Mouse (Mus musculus) kidney, adult 2 months (tissue): ENCODE data around the gene Palm. TPM values are rescaled to one million over a fixed set of nuclear protein-coding genes. Genes with fewer than 3 reads are reported as not detected.

Source experiments
- DNase-seq: peaks from one replicate; pipeline ENCODE4 v3.0.0; 2021
- H3K27ac ChIP-seq: fragments of 200-500 bp; 2 replicates; pipeline ENCODE4 v1.5.1; 2012; ENCODE audit warnings: low read depth, low read length, control low read depth, inconsistent platforms; ENCODE audit not compliant: insufficient read depth
- H3K27me3 ChIP-seq: fragments of 200-500 bp; replicated peaks from 2 replicates; pipeline ENCODE4 v1.6.1; 2012; ENCODE audit warnings: mild to moderate bottlenecking, moderate library complexity, low read length, inconsistent platforms; ENCODE audit not compliant: control insufficient read depth, insufficient read depth
- H3K36me3 ChIP-seq: fragments of 200-500 bp; 2 replicates; pipeline ENCODE4 v1.6.1; 2012; ENCODE audit warnings: mild to moderate bottlenecking, moderate library complexity, low read length, inconsistent platforms; ENCODE audit not compliant: control insufficient read depth, insufficient read depth
- H3K4me1 ChIP-seq: fragments of 200-500 bp; 2 replicates; pipeline ENCODE4 v1.6.1; 2011; ENCODE audit warnings: low read length; ENCODE audit not compliant: control insufficient read depth, insufficient read depth
- H3K4me3 ChIP-seq: fragments of 200-500 bp; 2 replicates; pipeline ENCODE4 v1.5.1; 2011; ENCODE audit warnings: mild to moderate bottlenecking, low read depth, low read length, control low read depth; ENCODE audit not compliant: insufficient read depth
- CTCF ChIP-seq: fragments of 200-500 bp; conservative IDR thresholded peaks from 2 replicates; pipeline ENCODE4 v1.5.1; 2011; ENCODE audit warnings: low read depth, mild to moderate bottlenecking, control low read depth, low read length, moderate library complexity, mixed read lengths; ENCODE audit not compliant: insufficient read depth, insufficient read length
- POLR2A ChIP-seq: fragments of 200-500 bp; IDR thresholded peaks from one replicate; pipeline ENCODE4 v1.6.1; 2011; ENCODE audit warnings: low read depth, low read length, control low read depth
- WGBS: fragments of 180-500 bp; shearing (Covaris S2); methylation state at CpG from one replicate; pipeline ENCODE4 v1.1.7; 2018; 5-methylcytosine and 5-hydroxymethylcytosine counted together
- polyA plus RNA-seq: library from polyadenylated mRNA; depleted of rRNA; stranded (reverse); fragments of >200 nt; gene quantifications from 2 replicates; pipeline ENCODE4 v1.2.3, GENCODE M21; 2012

Gene Palm
- polyA plus RNA-seq, 1 experiment, result 110 TPM

DNA sequence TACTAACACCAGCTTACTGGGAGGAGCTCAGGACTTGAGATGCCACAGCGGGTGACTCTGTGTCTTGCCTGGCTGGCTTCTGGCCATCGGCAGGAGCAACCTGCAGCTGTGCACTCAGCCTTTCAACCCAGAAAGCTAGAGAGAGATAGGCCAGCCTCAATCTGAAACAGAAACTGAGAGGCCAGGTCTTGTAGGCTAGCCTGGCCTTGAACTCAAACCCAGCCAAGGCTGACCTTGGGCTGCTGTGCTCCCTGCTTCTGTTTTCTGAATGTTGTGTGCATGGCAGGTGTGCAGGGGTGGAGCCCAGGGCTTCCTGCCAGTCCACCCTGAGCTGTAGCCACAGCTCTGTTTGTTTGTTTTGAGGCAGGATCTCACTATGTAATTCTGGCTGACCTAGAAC is 20.2 kb upstream of the Palm start:
- Histone ChIP-seq H3K27me3 (no peaks in the 10 kb centered on the region), H3K4me1 (peaks cover 5% of the 10 kb centered on the region; the same call in 1 of the 2 replicates), H3K36me3 (no peaks in the 10 kb centered on the region), H3K4me3 (no peak overlapping the region), H3K27ac (no peak overlapping the region)
- DNase-seq, result no peak
- 59% methylated on average over 2 of the region's 2 CpGs for WGBS
- TF ChIP-seq CTCF (no peak), POLR2A (no peak)

DNA sequence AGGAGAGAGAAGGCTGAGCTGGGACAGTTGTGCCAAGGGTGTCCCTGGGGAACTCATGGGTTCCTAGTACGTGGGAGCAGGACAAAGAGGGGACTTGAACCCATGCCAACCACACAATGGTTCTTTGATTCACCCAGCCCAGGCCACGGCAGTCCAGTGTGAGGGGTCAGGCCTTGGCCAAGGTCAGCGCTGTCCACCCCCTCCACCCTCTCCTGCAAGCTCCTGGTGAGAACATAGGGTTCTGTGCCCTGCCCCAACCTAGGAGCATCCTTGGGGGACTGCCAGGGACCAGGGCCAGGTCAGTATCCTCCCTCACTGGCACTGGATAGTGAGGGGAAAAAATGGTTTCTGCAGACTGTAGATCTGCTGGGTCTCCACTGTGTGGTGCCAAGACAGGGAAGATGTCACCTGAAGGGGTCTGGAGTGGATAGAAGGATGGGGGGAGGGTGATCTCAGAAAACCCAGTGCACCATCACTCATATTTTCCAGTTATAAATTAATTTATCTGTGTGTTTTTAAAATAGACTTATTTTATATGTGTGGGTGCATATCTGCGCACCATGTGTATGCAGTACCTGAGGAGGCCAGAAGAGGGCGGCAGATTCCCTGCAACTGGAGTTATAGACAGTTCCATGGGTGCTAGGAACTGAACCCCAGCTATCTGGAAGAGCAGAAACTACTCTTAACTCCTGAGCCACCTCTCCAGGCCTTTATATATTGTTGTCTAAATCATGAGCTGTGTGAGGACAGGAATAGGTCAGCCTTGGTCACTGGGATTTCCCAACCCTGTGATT is 18.7 kb upstream of the Palm start:
- no peak overlapping the region for H3K27ac ChIP-seq
- H3K4me3 ChIP-seq, result no peak overlapping the region
- no peaks in the 10 kb centered on the region for H3K36me3 ChIP-seq
- TF ChIP-seq CTCF (0 out of 2 replicates have a peak, but pooled peaks have one; percentile 23), POLR2A (no peak)
- no peaks in the 10 kb centered on the region for H3K4me1 ChIP-seq
- no peak for DNase-seq
- 67% methylated on average over 5 of the region's 5 CpGs for WGBS
- no peaks in the 10 kb centered on the region for H3K27me3 ChIP-seq

GRCm38 (mm10) chr10:79777103-79777531 is 16.3 kb upstream of the Palm start, which contains the start of gene Fstl3:
Gene Fstl3, plus strand, starts transcription at chr10:79777272.
- Histone ChIP-seq H3K27ac (no peak within 1 kb of the TSS), H3K36me3 (no peaks in the 10 kb centered on the region), H3K4me3 (peak within 1 kb of the TSS; percentile 44), H3K27me3 (no peaks in the 10 kb centered on the region), H3K4me1 (no peaks in the 10 kb centered on the region)
- 4% methylated on average over 39 of the region's 39 CpGs for WGBS
- TF ChIP-seq POLR2A, result no peak
- TF ChIP-seq CTCF, result no peak
- DNase-seq, result peak; percentile 46

DNA sequence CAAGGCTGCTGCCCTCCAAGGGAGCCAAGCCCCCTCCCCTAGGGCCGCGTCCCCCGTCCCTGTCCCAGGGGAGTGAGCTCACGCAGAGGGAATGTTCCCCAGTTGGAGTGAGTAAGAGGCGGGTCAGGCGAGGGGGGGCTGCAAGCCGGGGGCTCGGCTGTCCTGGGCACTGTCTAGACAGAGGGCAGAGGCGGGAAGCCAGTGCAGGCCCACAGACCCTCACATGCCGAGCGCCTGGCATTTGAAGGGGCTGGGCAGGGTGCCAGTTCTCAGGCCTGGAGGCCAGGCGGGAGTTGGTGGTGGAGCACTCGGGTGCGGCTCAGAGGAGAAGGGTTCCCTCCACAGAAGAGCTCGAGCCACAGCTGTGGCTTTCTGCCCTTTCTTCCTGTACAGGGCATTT is 15.4 kb upstream of the Palm start:
- WGBS, result 16% methylated on average over 15 of the region's 15 CpGs
- H3K4me3 ChIP-seq, result peak overlapping the region; percentile 2; the same call in 1 of the 2 replicates
- H3K4me1 ChIP-seq, result no peaks in the 10 kb centered on the region
- TF ChIP-seq POLR2A, result no peak
- no peak for TF ChIP-seq CTCF
- H3K27me3 ChIP-seq, result no peaks in the 10 kb centered on the region
- DNase-seq, result peak; percentile 42
- H3K36me3 ChIP-seq, result no peaks in the 10 kb centered on the region
- 0 out of 2 replicates have a peak overlapping the region, but pooled peaks have one; percentile 5 for H3K27ac ChIP-seq

GRCm38 (mm10) chr10:79779193-79779592 is 14.2 kb upstream of the Palm start:
- TF ChIP-seq CTCF, result no peak
- TF ChIP-seq POLR2A, result no peak
- DNase-seq, result no peak
- 28% methylated on average over 2 of the region's 2 CpGs for WGBS
- Histone ChIP-seq H3K4me1 (no peaks in the 10 kb centered on the region), H3K36me3 (no peaks in the 10 kb centered on the region), H3K4me3 (no peak overlapping the region), H3K27ac (no peak overlapping the region), H3K27me3 (no peaks in the 10 kb centered on the region)

- WGBS, result 2% methylated on average over 53 of the region's 55 CpGs
- no peak for TF ChIP-seq POLR2A
- TF ChIP-seq CTCF, result peak; percentile 76
- Histone ChIP-seq H3K4me3 (peak overlapping the region; percentile 61), H3K27me3 (no peaks in the 10 kb centered on the region), H3K27ac (peak overlapping the region; percentile 52), H3K36me3 (no peaks in the 10 kb centered on the region), H3K4me1 (no peaks in the 10 kb centered on the region)
- DNase-seq, result peak; percentile 99
Measured at GRCm38 (mm10) chr10:79779784-79780663, 13.3 kb upstream of the Palm start.

- peak overlapping the region; percentile 52 for H3K27ac ChIP-seq
- TF ChIP-seq POLR2A, result no peak
- TF ChIP-seq CTCF, result 0 out of 2 replicates have a peak, but pooled peaks have one; percentile 3
- peak overlapping the region; percentile 61 for H3K4me3 ChIP-seq
- no peaks in the 10 kb centered on the region for H3K27me3 ChIP-seq
- no peaks in the 10 kb centered on the region for H3K4me1 ChIP-seq
- WGBS, result under 1% methylated on average over 13 of the region's 13 CpGs
- no peak for DNase-seq
- H3K36me3 ChIP-seq, result no peaks in the 10 kb centered on the region
Measured at GRCm38 (mm10) chr10:79780664-79781015, 12.7 kb upstream of the Palm start.
